Mouse (Mus musculus) heart, postnatal 0 days (tissue): ENCODE results near the gene Gm4756. TPM values are rescaled to one million over a fixed set of nuclear protein-coding genes. Genes with fewer than 3 reads are reported as not detected.

Experiments
- ATAC-seq: fragments of 200-750 bp; cut with Nextera tagmentation; 2 replicates; pipeline ENCODE4 v1.8.0; 2017; ENCODE audit warnings: low read depth, moderate number of reproducible peaks, moderate library complexity; ENCODE audit not compliant: insufficient read depth
- DNase-seq: peaks from one replicate; pipeline ENCODE4 v3.0.0-alpha.2; 2016; ENCODE audit warnings: low spot score
- H3K27ac ChIP-seq: fragments of 300-500 bp; sonication (generic); 2 replicates; pipeline ENCODE4 v1.5.1; 2014; ENCODE audit warnings: low read depth, mild to moderate bottlenecking
- H3K27me3 ChIP-seq: fragments of 300-500 bp; sonication (generic); 2 replicates; pipeline ENCODE4 v1.6.1; 2014; ENCODE audit warnings: low read length, mixed read lengths; ENCODE audit not compliant: control insufficient read depth, insufficient read depth
- H3K36me3 ChIP-seq: fragments of 300-500 bp; sonication (generic); replicated peaks from 2 replicates; pipeline ENCODE4 v1.6.1; 2014; ENCODE audit warnings: low read length, mixed read lengths; ENCODE audit not compliant: control insufficient read depth, insufficient read depth
- H3K4me1 ChIP-seq: fragments of 300-500 bp; sonication (generic); 2 replicates; pipeline ENCODE4 v1.6.1; 2014; ENCODE audit warnings: antibody characterized with exemption; ENCODE audit not compliant: control insufficient read depth, insufficient read depth
- H3K4me2 ChIP-seq: fragments of 300-500 bp; sonication (generic); 2 replicates; pipeline ENCODE4 v1.6.1; 2014; ENCODE audit warnings: low read depth, mild to moderate bottlenecking, low read length, moderate library complexity
- H3K4me3 ChIP-seq: fragments of 300-500 bp; sonication (generic); 2 replicates; pipeline ENCODE4 v1.5.1; 2014; ENCODE audit warnings: low read depth, low read length
- H3K9ac ChIP-seq: fragments of 300-500 bp; sonication (generic); replicated peaks from 2 replicates; pipeline ENCODE4 v1.6.1; 2014; ENCODE audit warnings: low read depth, low read length, mixed read lengths
- H3K9me3 ChIP-seq: fragments of 300-500 bp; sonication (generic); replicated peaks from 2 replicates; pipeline ENCODE4 v1.6.1; 2016; ENCODE audit warnings: low read length; ENCODE audit not compliant: control insufficient read depth
- CTCF ChIP-seq: IDR thresholded peaks from 2 replicates; pipeline ENCODE4 v1.5.1; 2016; ENCODE audit warnings: antibody characterized with exemption, control low read depth, low read depth
- EP300 ChIP-seq: IDR thresholded peaks from 2 replicates; pipeline ENCODE4 v1.6.1; 2016; ENCODE audit warnings: antibody characterized with exemption, low read depth
- WGBS: fragments of 180-500 bp; shearing (Covaris S2); extraction: QIAGEN DNeasy Blood & Tissue Kit; methylation state at CpG from one replicate; pipeline ENCODE4 v1.1.7; 2014; 5-methylcytosine and 5-hydroxymethylcytosine counted together
- polyA plus RNA-seq: library from polyadenylated mRNA; unstranded; fragments of >200 nt; fragmentation: Nextera tagmentation; extraction: Ambion mirVana; gene quantifications from 2 replicates; pipeline ENCODE4 v1.2.1, GENCODE M21; 2015
- total RNA-seq: library from RNA; depleted of rRNA; stranded (reverse); fragments of >200 nt; gene quantifications from 2 replicates; pipeline ENCODE4 v1.2.3, GENCODE M21; 2014; ENCODE audit warnings: low replicate concordance

Gm4756 gene
- total and polyA plus RNA-seq, 2 experiments from 2014 or later: not detected

GRCm38 (mm10) chr12:72664735-72665337, 15.4 kb upstream of the Gm4756 start, which contains the start of gene Dhrs7:
TSS of gene Dhrs7 (minus strand) at chr12:72664909.
- Histone ChIP-seq H3K27me3 (no peaks in the 10 kb centered on the region), H3K27ac (peak within 1 kb of the TSS; percentile 92), H3K4me2 (peak within 1 kb of the TSS; percentile 81), H3K36me3 (no peaks in the 10 kb centered on the region), H3K4me1 (peaks cover 17% of the 10 kb centered on the region), H3K9me3 (peaks cover 5% of the 10 kb centered on the region; the same call in 1 of the 2 replicates), H3K9ac (peak within 1 kb of the TSS; percentile 67), H3K4me3 (peak within 1 kb of the TSS; percentile 70)
- peak; percentile 98 for ATAC-seq
- peak; percentile 72 for TF ChIP-seq EP300
- peak; percentile 63 for TF ChIP-seq CTCF
- peak; percentile 93 for DNase-seq
- under 1% methylated on average over 33 of the region's 33 CpGs for WGBS

DNA sequence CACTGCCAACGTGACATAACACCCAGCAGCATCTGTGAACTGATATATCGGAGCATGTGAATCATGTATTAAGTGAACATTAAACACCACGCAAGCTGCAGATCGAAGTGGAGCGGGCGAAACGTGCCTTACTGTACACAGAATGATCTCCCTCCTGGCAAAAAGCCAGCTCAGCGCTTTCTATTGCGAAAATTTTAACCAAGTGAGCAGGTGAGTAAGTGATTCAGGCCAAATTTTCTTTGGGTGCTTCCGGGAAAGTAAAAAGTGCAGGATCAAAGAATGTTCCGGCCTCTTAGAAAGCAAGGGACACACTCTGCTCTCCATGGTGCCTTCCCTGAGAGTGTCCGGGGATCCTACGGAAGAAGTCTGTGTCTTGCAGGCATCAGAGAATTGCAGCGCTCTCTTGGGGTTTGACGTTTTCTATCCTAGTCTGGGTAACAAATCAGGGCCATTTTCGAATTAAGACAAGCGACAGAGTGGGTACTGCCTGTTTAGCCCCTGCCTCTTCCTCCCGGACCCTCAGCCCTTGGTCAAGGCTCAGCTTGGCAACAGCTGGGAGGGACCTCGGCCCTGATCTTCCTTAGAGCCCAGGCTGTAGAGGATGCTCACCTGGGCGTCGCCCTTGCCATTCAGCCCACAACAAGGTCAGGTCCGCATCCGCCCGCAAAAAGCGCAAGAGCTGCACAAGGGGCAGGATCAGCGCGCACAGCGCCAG, 14.7 kb upstream of the Gm4756 start:
- Histone ChIP-seq H3K27ac (peak overlapping the region; percentile 92), H3K9ac (peak overlapping the region; percentile 67), H3K4me3 (peak overlapping the region; percentile 70), H3K9me3 (peaks cover 3% of the 10 kb centered on the region; the same call in 1 of the 2 replicates), H3K4me1 (peaks cover 17% of the 10 kb centered on the region), H3K36me3 (no peaks in the 10 kb centered on the region), H3K4me2 (peak overlapping the region; percentile 81), H3K27me3 (no peaks in the 10 kb centered on the region)
- 2% methylated on average over 28 of the region's 28 CpGs for WGBS
- DNase-seq (no peak), ATAC-seq (peak; percentile 17)
- TF ChIP-seq CTCF (no peak), EP300 (no peak)

GRCm38 (mm10) chr12:72655775-72656174, 6.3 kb upstream of the Gm4756 start:
- no peak overlapping the region for H3K9ac ChIP-seq
- no peaks in the 10 kb centered on the region for H3K27me3 ChIP-seq
- no peaks in the 10 kb centered on the region for H3K4me1 ChIP-seq
- ATAC-seq (no peak), DNase-seq (no peak)
- WGBS: 91% methylated on average over 16 of the region's 16 CpGs
- no peak for TF ChIP-seq EP300
- TF ChIP-seq CTCF: no peak
- no peak overlapping the region for H3K4me2 ChIP-seq
- H3K27ac ChIP-seq: no peak overlapping the region
- H3K4me3 ChIP-seq: no peak overlapping the region
- H3K36me3 ChIP-seq: peaks cover 47% of the 10 kb centered on the region
- no peaks in the 10 kb centered on the region for H3K9me3 ChIP-seq

GRCm38 (mm10) chr12:72654698-72655097, 5.2 kb upstream of the Gm4756 start:
- Histone ChIP-seq H3K27ac (no peak overlapping the region), H3K4me3 (no peak overlapping the region), H3K4me1 (no peaks in the 10 kb centered on the region), H3K9me3 (no peaks in the 10 kb centered on the region), H3K27me3 (no peaks in the 10 kb centered on the region), H3K9ac (no peak overlapping the region), H3K4me2 (no peak overlapping the region), H3K36me3 (peaks cover 53% of the 10 kb centered on the region)
- DNase-seq (peak; percentile 58), ATAC-seq (no peak)
- TF ChIP-seq CTCF (peak; percentile 71), EP300 (no peak)
- WGBS: 26% methylated on average over 4 of the region's 4 CpGs

DNA sequence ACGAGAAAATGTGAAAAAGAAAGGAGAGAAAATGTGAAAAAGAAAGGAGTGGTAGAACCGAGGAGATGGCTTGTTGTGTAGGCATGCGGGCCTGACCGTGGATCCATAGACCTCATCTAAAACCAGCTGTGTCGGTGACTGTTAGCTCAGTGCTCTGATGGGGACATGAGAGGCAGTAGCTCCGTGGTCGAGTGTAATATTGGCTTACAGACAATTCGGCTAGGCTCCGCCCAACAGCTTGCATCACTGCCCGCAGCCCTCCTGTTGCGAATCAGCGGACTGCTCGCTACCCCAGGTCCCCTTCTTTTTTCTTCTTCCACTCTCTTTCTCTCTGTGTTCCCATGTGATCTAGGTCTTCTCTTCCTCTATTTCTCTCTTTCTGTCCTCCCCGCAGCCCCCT, 540 bp downstream of the Gm4756 start:
- Histone ChIP-seq H3K4me1 (no peaks in the 10 kb centered on the region), H3K9me3 (peaks cover 7% of the 10 kb centered on the region; the same call in 1 of the 2 replicates), H3K27me3 (no peaks in the 10 kb centered on the region), H3K4me3 (no peak overlapping the region), H3K36me3 (peaks cover 36% of the 10 kb centered on the region), H3K4me2 (no peak overlapping the region), H3K9ac (no peak overlapping the region), H3K27ac (no peak overlapping the region)
- no peak for DNase-seq
- ATAC-seq: no peak
- 89% methylated on average over 14 of the region's 14 CpGs for WGBS
- TF ChIP-seq CTCF (no peak), EP300 (no peak)
